Mouse (Mus musculus) thymus, adult 18-20 months (tissue): ENCODE measurements around the gene Tprkb.
"Not testable (repeated sequence)": the region's sequence is repeated elsewhere in the genome, so short reads cannot be mapped to it uniquely, and the experiment has no call there.

Experiments used
- DNase-seq, 2 experiments: peaks; one replicate each; pipeline ENCODE4 v3.0.0; 2022; ENCODE audit warnings: mixed read lengths in 2 of 2

Tprkb gene

GRCm38 (mm10) chr6:85916596-85916995 lies 4.9 kb downstream of the Tprkb start:
- DNase-seq, result no peak

- not testable (repeated sequence) for DNase-seq
These were observed 6.7 kb downstream of the Tprkb start for GRCm38 (mm10) chr6:85918341-85918740.

- DNase-seq, result no peak
These were observed 7.7 kb downstream of the Tprkb start for GRCm38 (mm10) chr6:85919401-85919800.

- no peak for DNase-seq
These were observed 12.0 kb downstream of the Tprkb start for GRCm38 (mm10) chr6:85923643-85924042.

- no peak for DNase-seq
These were observed 15.0 kb downstream of the Tprkb start for GRCm38 (mm10) chr6:85926709-85927108.

GRCm38 (mm10) chr6:85927476-85928464 lies 16.1 kb downstream of the Tprkb start:
- no peak for DNase-seq

GRCm38 (mm10) chr6:85929312-85929711 lies 17.6 kb downstream of the Tprkb start:
- DNase-seq, result no peak

- DNase-seq, result no peak
These were observed 22.4 kb downstream of the Tprkb start for GRCm38 (mm10) chr6:85934047-85934446.

GRCm38 (mm10) chr6:85935646-85936045 lies 24.0 kb downstream of the Tprkb start:
- no peak for DNase-seq

GRCm38 (mm10) chr6:85936508-85937465 lies 25.1 kb downstream of the Tprkb start:
- peak; percentile 59 to 60 for DNase-seq

GRCm38 (mm10) chr6:85938701-85939100 lies 27.0 kb downstream of the Tprkb start:
- DNase-seq, result no peak

- no peak for DNase-seq
These were observed 30.8 kb downstream of the Tprkb start for GRCm38 (mm10) chr6:85942469-85942868.

GRCm38 (mm10) chr6:85948549-85948948 lies 36.9 kb downstream of the Tprkb start:
- DNase-seq, result no peak

- no peak for DNase-seq
These were observed 45.9 kb downstream of the Tprkb start for GRCm38 (mm10) chr6:85957581-85957980.

- DNase-seq, result peak; percentile 86 to 88
These were observed 49.7 kb downstream of the Tprkb start, which contains the start of gene Dusp11 for GRCm38 (mm10) chr6:85961101-85962091. Gene Dusp11 (minus strand): TSS chr6:85961667.

- peak; percentile 26 to 57 for DNase-seq
These were observed 54.4 kb downstream of the Tprkb start for GRCm38 (mm10) chr6:85966081-85966480.

GRCm38 (mm10) chr6:85966686-85967085 lies 55.0 kb downstream of the Tprkb start:
- peak; percentile 16 to 44 for DNase-seq

GRCm38 (mm10) chr6:85969889-85970288 lies 58.2 kb downstream of the Tprkb start:
- DNase-seq, result no peak

- no peak for DNase-seq
These were observed 61.0 kb downstream of the Tprkb start for GRCm38 (mm10) chr6:85972699-85973098.

GRCm38 (mm10) chr6:85973336-85973735 lies 61.7 kb downstream of the Tprkb start:
- DNase-seq, result no peak

GRCm38 (mm10) chr6:85974941-85975617 lies 63.4 kb downstream of the Tprkb start:
- DNase-seq, result no peak
